Mouse (Mus musculus) limb, embryonic 15.5 days (tissue): Measurements from ENCODE around the gene Phf23. TPM values are rescaled to one million over a fixed set of nuclear protein-coding genes. Genes with fewer than 3 reads are reported as not detected.

Experiments used
- ATAC-seq: fragments of 200-750 bp; cut with Nextera tagmentation; 2 replicates; pipeline ENCODE4 v1.8.0; 2017; ENCODE audit warnings: low read depth, moderate TSS enrichment; ENCODE audit not compliant: insufficient number of reproducible peaks, low FRiP score, low TSS enrichment
- H3K27ac ChIP-seq: fragments of 300-500 bp; sonication (generic); 2 replicates; pipeline ENCODE4 v1.5.1; 2015; ENCODE audit warnings: moderate library complexity, mild to moderate bottlenecking, inconsistent platforms
- H3K27me3 ChIP-seq: fragments of 300-500 bp; sonication (generic); 2 replicates; pipeline ENCODE4 v1.6.1; 2015; ENCODE audit warnings: inconsistent platforms
- H3K36me3 ChIP-seq: fragments of 300-500 bp; sonication (generic); 2 replicates; pipeline ENCODE4 v1.6.1; 2015; ENCODE audit warnings: inconsistent platforms
- H3K4me1 ChIP-seq: fragments of 300-500 bp; sonication (generic); 2 replicates; pipeline ENCODE4 v1.6.1; 2015; ENCODE audit warnings: inconsistent platforms
- H3K4me2 ChIP-seq: fragments of 300-500 bp; sonication (generic); 2 replicates; pipeline ENCODE4 v1.6.1; 2015; ENCODE audit warnings: mild to moderate bottlenecking, inconsistent platforms
- H3K4me3 ChIP-seq: fragments of 300-500 bp; sonication (generic); 2 replicates; pipeline ENCODE4 v1.5.1; 2015; ENCODE audit warnings: mild to moderate bottlenecking, inconsistent platforms
- H3K9ac ChIP-seq: fragments of 300-500 bp; sonication (generic); 2 replicates; pipeline ENCODE4 v1.6.1; 2015; ENCODE audit warnings: inconsistent platforms
- H3K9me3 ChIP-seq: fragments of 300-500 bp; sonication (generic); 2 replicates; pipeline ENCODE4 v1.6.1; 2016; ENCODE audit warnings: inconsistent platforms
- WGBS: fragments of 180-500 bp; shearing (Covaris S2); methylation state at CpG from one replicate; pipeline ENCODE4 v1.1.7; 2015; 5-methylcytosine and 5-hydroxymethylcytosine counted together
- polyA plus RNA-seq: library from polyadenylated mRNA; unstranded; fragments of >200 nt; fragmentation: Nextera tagmentation; extraction: Ambion mirVana; gene quantifications from 2 replicates; pipeline ENCODE4 v1.2.1, GENCODE M21; 2015

The Phf23 gene
- polyA plus RNA-seq, 1 experiment from 2014 or later = 81.6 TPM

GRCm38 (mm10) chr11:70029130-70029801 lies 33.7 kb downstream of the Phf23 start:
- H3K9me3 ChIP-seq = no peaks in the 10 kb centered on the region
- H3K4me3 ChIP-seq = peak overlapping the region; percentile 28
- H3K27ac ChIP-seq = peak overlapping the region; percentile 85
- peak; percentile 76 for ATAC-seq
- H3K27me3 ChIP-seq = no peaks in the 10 kb centered on the region
- peaks cover 34% of the 10 kb centered on the region for H3K36me3 ChIP-seq
- 0 out of 2 replicates have a peak overlapping the region, but pooled peaks have one; percentile 7 for H3K9ac ChIP-seq
- peaks cover 59% of the 10 kb centered on the region for H3K4me1 ChIP-seq
- WGBS = 1% methylated on average over 20 of the region's 20 CpGs
- peak overlapping the region; percentile 50 for H3K4me2 ChIP-seq

- H3K4me2 ChIP-seq = peak overlapping the region; percentile 50
- no peaks in the 10 kb centered on the region for H3K9me3 ChIP-seq
- H3K4me1 ChIP-seq = peaks cover 52% of the 10 kb centered on the region
- H3K4me3 ChIP-seq = peak overlapping the region; percentile 28
- peak overlapping the region; percentile 85; the same call in 1 of the 2 replicates for H3K27ac ChIP-seq
- H3K9ac ChIP-seq = 0 out of 2 replicates have a peak overlapping the region, but pooled peaks have one; percentile 7
- WGBS = 45% methylated on average over 11 of the region's 11 CpGs
- H3K27me3 ChIP-seq = no peaks in the 10 kb centered on the region
- H3K36me3 ChIP-seq = peaks cover 37% of the 10 kb centered on the region
- no peak for ATAC-seq
Observed at GRCm38 (mm10) chr11:70029829-70030550, 34.4 kb downstream of the Phf23 start.

DNA sequence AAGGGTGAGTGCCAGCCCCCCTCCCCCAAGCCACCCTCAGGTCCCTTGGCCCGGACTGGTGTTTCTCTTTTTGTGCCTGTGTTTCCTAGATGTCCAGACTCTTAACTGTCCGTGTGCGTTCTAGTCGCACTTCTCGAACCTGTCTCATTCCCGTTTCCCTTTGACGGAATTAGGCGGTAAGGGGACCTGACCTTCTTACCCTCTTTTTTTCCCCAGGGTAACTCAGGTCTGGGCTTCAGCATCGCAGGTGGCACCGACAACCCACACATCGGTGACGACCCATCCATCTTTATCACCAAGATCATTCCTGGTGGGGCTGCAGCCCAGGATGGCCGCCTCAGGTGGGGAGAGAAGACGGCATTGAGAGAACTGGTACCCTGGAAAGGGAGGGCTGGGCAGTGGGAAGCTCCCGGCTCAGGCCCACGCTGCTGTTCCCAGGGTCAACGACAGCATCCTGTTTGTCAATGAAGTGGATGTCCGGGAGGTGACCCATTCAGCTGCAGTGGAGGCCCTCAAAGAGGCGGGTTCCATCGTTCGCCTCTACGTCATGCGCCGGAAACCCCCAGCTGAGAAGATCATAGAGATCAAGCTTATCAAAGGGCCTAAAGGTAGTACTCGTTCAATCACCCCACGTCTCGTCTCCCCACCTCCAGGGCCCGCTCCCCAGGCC lies 35.2 kb downstream of the Phf23 start:
- Histone ChIP-seq H3K4me1 (peaks cover 46% of the 10 kb centered on the region), H3K27me3 (no peaks in the 10 kb centered on the region), H3K36me3 (peaks cover 37% of the 10 kb centered on the region), H3K4me3 (no peak overlapping the region), H3K9me3 (no peaks in the 10 kb centered on the region), H3K27ac (no peak overlapping the region), H3K9ac (no peak overlapping the region), H3K4me2 (no peak overlapping the region)
- WGBS = 94% methylated on average over 28 of the region's 28 CpGs
- ATAC-seq = no peak

GRCm38 (mm10) chr11:70031321-70031670 lies 35.7 kb downstream of the Phf23 start:
- Histone ChIP-seq H3K27me3 (no peaks in the 10 kb centered on the region), H3K4me1 (peaks cover 41% of the 10 kb centered on the region), H3K4me3 (no peak overlapping the region), H3K36me3 (peaks cover 40% of the 10 kb centered on the region), H3K9ac (no peak overlapping the region), H3K9me3 (no peaks in the 10 kb centered on the region), H3K27ac (no peak overlapping the region), H3K4me2 (no peak overlapping the region)
- ATAC-seq = no peak
- WGBS = 97% methylated on average over 11 of the region's 11 CpGs

DNA sequence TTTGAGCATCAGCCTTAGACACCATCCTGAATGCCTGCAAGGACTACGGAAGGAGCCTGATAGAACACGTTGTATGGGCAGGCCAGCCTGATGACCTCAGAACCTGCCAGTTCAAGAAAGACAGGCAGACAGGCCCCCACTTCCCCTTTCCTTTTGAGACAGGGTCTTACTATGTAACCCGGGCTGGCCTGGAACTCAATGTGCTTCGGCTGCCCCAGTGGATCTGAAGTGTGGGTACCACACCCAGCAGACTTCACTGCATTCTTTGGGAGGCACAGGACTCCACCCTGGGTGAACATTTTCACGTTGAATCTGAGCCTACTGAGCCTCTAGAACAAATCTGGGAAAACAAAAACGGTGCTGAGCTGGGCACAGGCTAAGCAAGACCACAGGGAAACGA lies 42.6 kb downstream of the Phf23 start:
- no peak overlapping the region for H3K4me2 ChIP-seq
- peaks cover 62% of the 10 kb centered on the region for H3K36me3 ChIP-seq
- H3K4me3 ChIP-seq = no peak overlapping the region
- H3K9me3 ChIP-seq = no peaks in the 10 kb centered on the region
- no peak overlapping the region for H3K9ac ChIP-seq
- H3K4me1 ChIP-seq = no peaks in the 10 kb centered on the region
- WGBS = 64% methylated on average over 7 of the region's 7 CpGs
- H3K27me3 ChIP-seq = no peaks in the 10 kb centered on the region
- no peak overlapping the region for H3K27ac ChIP-seq
- ATAC-seq = no peak

GRCm38 (mm10) chr11:70039631-70040030 lies 44.1 kb downstream of the Phf23 start:
- ATAC-seq = no peak
- Histone ChIP-seq H3K4me1 (no peaks in the 10 kb centered on the region), H3K4me3 (no peak overlapping the region), H3K9me3 (no peaks in the 10 kb centered on the region), H3K36me3 (peaks cover 65% of the 10 kb centered on the region), H3K9ac (no peak overlapping the region), H3K27ac (no peak overlapping the region), H3K4me2 (no peak overlapping the region), H3K27me3 (no peaks in the 10 kb centered on the region)
- 91% methylated on average over 10 of the region's 10 CpGs for WGBS

DNA sequence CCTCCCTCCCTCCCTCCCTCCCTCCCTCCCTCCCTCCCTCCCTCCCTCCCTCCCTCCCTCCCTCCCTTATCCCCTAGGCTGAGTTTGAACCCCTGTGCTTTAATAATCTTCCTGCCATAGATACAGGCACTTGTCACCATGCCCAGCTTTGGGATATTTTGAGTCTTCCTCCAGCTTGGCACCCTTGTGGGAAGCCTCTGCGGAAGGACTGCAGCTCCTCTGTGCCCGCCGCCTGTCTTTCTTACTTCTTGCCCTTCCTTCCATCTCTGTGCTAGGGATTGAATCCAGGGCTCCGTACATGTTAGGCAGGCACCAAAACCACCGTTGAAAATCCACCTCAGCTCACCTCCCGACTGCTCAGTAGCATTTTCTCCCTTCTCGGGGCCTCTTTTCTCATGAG lies 44.6 kb downstream of the Phf23 start:
- no peaks in the 10 kb centered on the region for H3K9me3 ChIP-seq
- no peak overlapping the region for H3K4me3 ChIP-seq
- H3K27ac ChIP-seq = no peak overlapping the region
- no peak for ATAC-seq
- no peak overlapping the region for H3K9ac ChIP-seq
- H3K4me1 ChIP-seq = no peaks in the 10 kb centered on the region
- peaks cover 70% of the 10 kb centered on the region for H3K36me3 ChIP-seq
- no peak overlapping the region for H3K4me2 ChIP-seq
- H3K27me3 ChIP-seq = no peaks in the 10 kb centered on the region
- 89% methylated on average over 7 of the region's 7 CpGs for WGBS

DNA sequence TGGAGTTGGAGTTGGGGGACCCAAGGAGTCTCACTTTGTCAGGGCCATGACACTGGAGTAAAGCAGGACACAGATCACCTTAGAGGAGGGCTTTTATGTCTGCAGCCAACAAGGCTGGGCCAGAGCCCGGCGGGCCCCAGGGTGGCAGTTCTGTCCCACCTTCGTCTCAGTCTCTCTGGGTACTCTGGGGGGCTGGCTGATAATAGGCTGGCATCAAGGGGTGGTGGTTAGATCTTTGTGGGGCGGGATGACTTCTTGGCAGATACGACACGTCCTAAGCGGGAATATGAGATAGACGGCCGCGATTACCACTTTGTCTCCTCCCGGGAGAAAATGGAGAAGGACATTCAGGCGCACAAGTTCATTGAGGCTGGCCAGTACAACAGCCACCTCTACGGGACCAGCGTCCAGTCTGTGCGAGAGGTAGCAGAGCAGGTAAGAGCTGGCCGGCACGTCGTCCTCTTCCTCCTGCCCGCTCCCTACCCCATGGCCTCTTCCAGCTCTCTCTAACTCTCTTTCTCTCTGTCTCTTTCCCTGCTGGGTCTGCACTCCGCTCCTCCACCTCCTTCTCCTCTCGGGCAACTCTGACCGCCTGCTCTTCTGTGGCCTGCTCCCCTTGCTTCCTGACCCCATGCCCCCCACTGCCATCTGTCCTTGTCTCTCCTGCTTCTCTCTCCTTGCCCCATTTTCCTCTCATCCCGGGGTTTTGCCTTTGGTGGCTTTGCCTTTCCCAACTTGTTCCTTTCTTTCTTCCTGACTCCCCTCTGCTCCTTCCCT lies 46.9 kb downstream of the Phf23 start:
- peaks cover 73% of the 10 kb centered on the region for H3K36me3 ChIP-seq
- no peaks in the 10 kb centered on the region for H3K4me1 ChIP-seq
- WGBS = 89% methylated on average over 23 of the region's 23 CpGs
- H3K4me3 ChIP-seq = no peak overlapping the region
- no peak overlapping the region for H3K9ac ChIP-seq
- no peaks in the 10 kb centered on the region for H3K27me3 ChIP-seq
- H3K9me3 ChIP-seq = no peaks in the 10 kb centered on the region
- no peak overlapping the region for H3K27ac ChIP-seq
- no peak overlapping the region for H3K4me2 ChIP-seq
- ATAC-seq = no peak

DNA sequence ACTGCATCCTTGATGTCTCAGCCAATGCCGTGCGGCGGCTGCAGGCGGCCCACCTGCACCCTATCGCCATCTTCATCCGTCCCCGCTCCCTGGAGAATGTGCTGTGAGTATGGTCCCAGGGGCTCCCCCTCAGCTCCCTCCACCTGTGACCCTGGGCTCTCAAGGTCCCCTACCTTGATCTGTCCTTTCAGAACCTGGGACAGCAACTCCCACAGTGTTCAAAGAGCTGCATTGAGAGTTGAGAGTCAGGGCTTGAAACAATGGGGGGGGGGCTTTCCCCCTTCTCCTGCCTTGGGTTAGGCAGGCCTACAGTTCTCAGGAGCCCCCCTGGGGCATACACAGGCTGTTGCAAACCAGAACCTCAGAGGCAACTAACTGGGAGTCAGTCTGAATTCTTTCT lies 48.1 kb downstream of the Phf23 start:
- no peak overlapping the region for H3K27ac ChIP-seq
- H3K9me3 ChIP-seq = no peaks in the 10 kb centered on the region
- H3K4me3 ChIP-seq = no peak overlapping the region
- H3K9ac ChIP-seq = no peak overlapping the region
- no peak overlapping the region for H3K4me2 ChIP-seq
- H3K36me3 ChIP-seq = peaks cover 67% of the 10 kb centered on the region
- ATAC-seq = no peak
- H3K4me1 ChIP-seq = no peaks in the 10 kb centered on the region
- WGBS = 87% methylated on average over 7 of the region's 7 CpGs
- no peaks in the 10 kb centered on the region for H3K27me3 ChIP-seq

- WGBS = 47% methylated on average over 9 of the region's 9 CpGs
- H3K36me3 ChIP-seq = peaks cover 51% of the 10 kb centered on the region
- H3K27ac ChIP-seq = no peak overlapping the region
Observed at GRCm38 (mm10) chr11:70045435-70045834, 49.9 kb downstream of the Phf23 start.

GRCm38 (mm10) chr11:70049366-70049765 lies 53.8 kb downstream of the Phf23 start:
- no peak overlapping the region for H3K4me2 ChIP-seq
- no peak for ATAC-seq
- no peak overlapping the region for H3K27ac ChIP-seq
- no peaks in the 10 kb centered on the region for H3K9me3 ChIP-seq
- H3K27me3 ChIP-seq = 0 out of 2 replicates have a peak, but pooled peaks cover 2% of the 10 kb centered on the region
- WGBS = 52% methylated on average over 6 of the region's 6 CpGs
- H3K4me1 ChIP-seq = peaks cover 3% of the 10 kb centered on the region; the same call in 1 of the 2 replicates
- H3K4me3 ChIP-seq = no peak overlapping the region
- H3K36me3 ChIP-seq = peaks cover 14% of the 10 kb centered on the region
- no peak overlapping the region for H3K9ac ChIP-seq

More at GRCm38 (mm10) chr11:70045435-70045834, 49.9 kb downstream of the Phf23 start:
- no peak overlapping the region for H3K9ac ChIP-seq
- no peak overlapping the region for H3K4me3 ChIP-seq
- H3K4me2 ChIP-seq = no peak overlapping the region
- H3K4me1 ChIP-seq = no peaks in the 10 kb centered on the region
- H3K27me3 ChIP-seq = no peaks in the 10 kb centered on the region
- no peak for ATAC-seq
- H3K9me3 ChIP-seq = no peaks in the 10 kb centered on the region
